Mouse (Mus musculus) heart, embryonic 15.5 days (tissue): ENCODE data around the gene Ccn6. TPM values are rescaled to one million over a fixed set of nuclear protein-coding genes. Genes with fewer than 3 reads are reported as not detected.

Experiments used
- ATAC-seq: fragments of 200-750 bp; cut with Nextera tagmentation; replicated peaks from 2 replicates; pipeline ENCODE4 v1.8.0; 2017; ENCODE audit warnings: low read depth, moderate TSS enrichment; ENCODE audit not compliant: insufficient number of reproducible peaks, insufficient read depth, low FRiP score
- H3K27ac ChIP-seq: fragments of 300-500 bp; sonication (generic); 2 replicates; pipeline ENCODE4 v1.5.1; 2015; ENCODE audit warnings: mild to moderate bottlenecking, inconsistent platforms
- H3K27me3 ChIP-seq: fragments of 300-500 bp; sonication (generic); 2 replicates; pipeline ENCODE4 v1.6.1; 2015; ENCODE audit warnings: inconsistent platforms
- H3K36me3 ChIP-seq: fragments of 300-500 bp; sonication (generic); 2 replicates; pipeline ENCODE4 v1.6.1; 2015; ENCODE audit warnings: mild to moderate bottlenecking, inconsistent platforms
- H3K4me1 ChIP-seq: fragments of 300-500 bp; sonication (generic); replicated peaks from 2 replicates; pipeline ENCODE4 v1.6.1; 2015; ENCODE audit warnings: inconsistent platforms
- H3K4me2 ChIP-seq: fragments of 300-500 bp; sonication (generic); 2 replicates; pipeline ENCODE4 v1.6.1; 2015; ENCODE audit warnings: inconsistent platforms, mild to moderate bottlenecking, moderate library complexity
- H3K4me3 ChIP-seq: fragments of 300-500 bp; sonication (generic); 2 replicates; pipeline ENCODE4 v1.5.1; 2015; ENCODE audit warnings: mild to moderate bottlenecking, inconsistent platforms
- H3K9ac ChIP-seq: fragments of 300-500 bp; sonication (generic); 2 replicates; pipeline ENCODE4 v1.6.1; 2015; ENCODE audit warnings: mild to moderate bottlenecking, inconsistent platforms
- H3K9me3 ChIP-seq: fragments of 300-500 bp; sonication (generic); replicated peaks from 2 replicates; pipeline ENCODE4 v1.6.1; 2016; ENCODE audit warnings: inconsistent platforms
- WGBS: fragments of 180-500 bp; shearing (Covaris S2); methylation state at CpG from one replicate; pipeline ENCODE4 v1.1.7; 2015; ENCODE audit warnings: mixed read lengths; 5-methylcytosine and 5-hydroxymethylcytosine counted together
- polyA plus RNA-seq: library from polyadenylated mRNA; unstranded; fragments of >200 nt; fragmentation: Nextera tagmentation; extraction: Ambion mirVana; gene quantifications from 2 replicates; pipeline ENCODE4 v1.2.1, GENCODE M21; 2015

Ccn6 gene
- polyA plus RNA-seq, 1 experiment from 2014 or later = 0.16 TPM

GRCm38 (mm10) chr10:39108837-39109488 is 54.6 kb downstream of the Ccn6 start:
- H3K27ac ChIP-seq = no peak overlapping the region
- no peak overlapping the region for H3K4me2 ChIP-seq
- peaks cover 58% of the 10 kb centered on the region for H3K36me3 ChIP-seq
- no peaks in the 10 kb centered on the region for H3K4me1 ChIP-seq
- no peaks in the 10 kb centered on the region for H3K9me3 ChIP-seq
- H3K9ac ChIP-seq = no peak overlapping the region
- H3K27me3 ChIP-seq = no peaks in the 10 kb centered on the region
- ATAC-seq = no peak
- WGBS = 67% methylated on average over 10 of the region's 10 CpGs
- H3K4me3 ChIP-seq = no peak overlapping the region

GRCm38 (mm10) chr10:39106935-39107334 is 56.7 kb downstream of the Ccn6 start:
- ATAC-seq = no peak
- Histone ChIP-seq H3K36me3 (peaks cover 75% of the 10 kb centered on the region), H3K27me3 (no peaks in the 10 kb centered on the region), H3K4me3 (no peak overlapping the region), H3K9ac (no peak overlapping the region), H3K27ac (no peak overlapping the region), H3K4me2 (no peak overlapping the region), H3K9me3 (no peaks in the 10 kb centered on the region), H3K4me1 (no peaks in the 10 kb centered on the region)
- WGBS = 55% methylated on average over 4 of the region's 4 CpGs

- peaks cover 75% of the 10 kb centered on the region for H3K36me3 ChIP-seq
Measured at GRCm38 (mm10) chr10:39106413-39106812, 57.2 kb downstream of the Ccn6 start.

GRCm38 (mm10) chr10:39104803-39105449 is 58.7 kb downstream of the Ccn6 start:
- Histone ChIP-seq H3K36me3 (peaks cover 70% of the 10 kb centered on the region), H3K4me2 (no peak overlapping the region), H3K27me3 (no peaks in the 10 kb centered on the region), H3K4me1 (no peaks in the 10 kb centered on the region), H3K4me3 (no peak overlapping the region), H3K27ac (no peak overlapping the region), H3K9ac (no peak overlapping the region), H3K9me3 (no peaks in the 10 kb centered on the region)
- 89% methylated on average over 8 of the region's 8 CpGs for WGBS
- no peak for ATAC-seq

More at GRCm38 (mm10) chr10:39106413-39106812, 57.2 kb downstream of the Ccn6 start:
- Histone ChIP-seq H3K27ac (no peak overlapping the region), H3K4me2 (no peak overlapping the region), H3K4me3 (no peak overlapping the region), H3K9ac (no peak overlapping the region), H3K27me3 (no peaks in the 10 kb centered on the region), H3K4me1 (no peaks in the 10 kb centered on the region), H3K9me3 (no peaks in the 10 kb centered on the region)
- WGBS = 67% methylated on average over 3 of the region's 3 CpGs
- ATAC-seq = no peak

Other genes with a start within 250 kb of the Ccn6 start
- 111 and 117 TPM in 2 replicates for gene Lama4, start 198.3 kb downstream of the Ccn6 start, polyA plus RNA-seq
- 7.9 and 9.2 TPM in 2 replicates for gene Fam229b, start 29.9 kb downstream of the Ccn6 start, polyA plus RNA-seq
- 7.6 and 8.3 TPM in 2 replicates for gene Tube1, start 29.8 kb downstream of the Ccn6 start, polyA plus RNA-seq
- 12.7 and 17.2 TPM in 2 replicates for gene Fyn, start 205.1 kb upstream of the Ccn6 start, polyA plus RNA-seq